7 mouse cellular contexts compared by ENCODE assay signal in the genomic region with DNA sequence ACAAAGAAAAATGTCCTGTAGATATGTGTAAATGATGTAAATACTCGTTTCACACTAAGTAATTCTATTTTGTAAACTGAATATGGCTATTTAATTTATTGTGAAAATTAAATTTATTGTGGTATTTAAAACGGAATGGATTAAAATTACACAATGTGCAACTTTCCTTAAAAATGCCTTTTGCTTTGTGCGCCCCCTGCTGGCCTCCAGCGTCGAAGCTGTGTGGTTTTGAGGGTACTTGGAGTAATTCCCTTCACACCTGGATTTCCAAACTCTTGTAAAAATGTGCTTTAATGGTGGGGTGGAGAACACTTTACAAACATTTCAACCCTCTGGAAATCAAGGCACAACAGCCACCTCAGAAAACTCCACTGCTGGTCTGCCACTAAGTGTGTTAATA.
DNase-seq lines count a peak whose midpoint lies in the region; ATAC-seq and TF ChIP-seq lines count a peak whose summit lies in the region.

No protein-coding gene starts in this region.

- no peaks in the 10 kb centered on the region for H3K27me3 ChIP-seq in intestine, postnatal 0 days (replicated peaks; ENCODE audit: control insufficient read depth, insufficient read depth, low read length)
- H3K27me3 ChIP-seq in intestine, embryonic 15.5 days (replicated peaks): no peaks in the 10 kb centered on the region
- H3K27me3 ChIP-seq in CH12.LX (replicated peaks) (no peaks in the 10 kb centered on the region), MEL (ENCODE audit: control insufficient read depth in 1 of 2, insufficient read depth in 2 of 2, low read length in 2 of 2) (no peaks in the 10 kb centered on the region)
- no peaks in the 10 kb centered on the region for H3K27me3 ChIP-seq in limb, embryonic 11.5 days (ENCODE audit: control insufficient read depth, insufficient read depth, low read length)

- TF ChIP-seq EP300 in CH12.LX (IDR thresholded peaks at IDR 0.05; ENCODE audit: low read length) (no peak), MEL (IDR thresholded peaks at IDR 0.05; ENCODE audit: low read depth in 1 of 2, low read length in 2 of 2) (no peak)

- dilution Hi-C loops in CH12.LX (cut with MboI; ENCODE audit: extremely low pct_ligation_motif_present, extremely low pct_unique_long_range_greater_than_20kb, low sequenced_read_pairs): no loop called here

- no peak for DNase-seq in CH12.LX (ENCODE audit: extremely low read depth)
- DNase-seq in MEL (ENCODE audit: low read depth, low spot score): peak; percentile 7
- peak; percentile 9 for DNase-seq in embryo, embryonic 11.5 days (ENCODE audit: low read depth, low spot score)
- peak; percentile 52 for DNase-seq in limb, embryonic 11.5 days (ENCODE audit: low spot score)

- 16% methylated on average over 5 of the region's 5 CpGs for WGBS in intestine, postnatal 0 days
- WGBS in intestine, embryonic 15.5 days: 20% methylated on average over 5 of the region's 5 CpGs
- 18% methylated on average over 5 of the region's 5 CpGs for WGBS in limb, embryonic 11.5 days

- TF ChIP-seq CTCF in intestine, postnatal 0 days (IDR thresholded peaks at IDR 0.05; ENCODE audit: low read depth): peak; percentile 66
- TF ChIP-seq CTCF in CH12.LX (conservative IDR thresholded peaks at IDR 0.05 in 1 of 2, IDR thresholded peaks at IDR 0.05 in 1 of 2; ENCODE audit: low read depth in 2 of 2, low read length in 2 of 2) (peak; percentile 30 to 76), MEL (IDR thresholded peaks at IDR 0.05 in 2 of 3, conservative IDR thresholded peaks at IDR 0.05 in 1 of 3; ENCODE audit: control insufficient read depth in 1 of 3, insufficient read depth in 1 of 3, low read depth in 2 of 3, low read length in 3 of 3, poor library complexity in 1 of 3, severe bottlenecking in 1 of 3) (peak; percentile 34 to 69 (median 38))

- no peak overlapping the region for H3K27ac ChIP-seq in intestine, postnatal 0 days (ENCODE audit: low read depth, low read length)
- H3K27ac ChIP-seq in intestine, embryonic 15.5 days: no peak overlapping the region
- H3K27ac ChIP-seq in CH12.LX (ENCODE audit: insufficient read depth, low read depth) (no peak overlapping the region), MEL (ENCODE audit: control insufficient read depth, low read depth, low read length) (no peak overlapping the region)
- no peak overlapping the region for H3K27ac ChIP-seq in limb, embryonic 11.5 days (replicated peaks; ENCODE audit: low read depth, low read length)

- in situ Hi-C loops in CH12.LX (cut with MboI; ENCODE audit: low pct_ligation_motif_present, low pct_unique_long_range_greater_than_20kb, low sequenced_read_pairs): no loop called here

- no peak overlapping the region for H3K4me3 ChIP-seq in intestine, postnatal 0 days (ENCODE audit: low read depth, low read length)
- H3K4me3 ChIP-seq in intestine, embryonic 15.5 days (replicated peaks): no peak overlapping the region
- no peak overlapping the region for H3K4me3 ChIP-seq in CH12.LX (replicated peaks in 1 of 3; ENCODE audit: low read depth in 2 of 3, low read length in 2 of 3, poor library complexity in 1 of 3)
- H3K4me3 ChIP-seq in MEL (ENCODE audit: control insufficient read depth in 1 of 2, insufficient read depth in 1 of 2, low read depth in 2 of 2, low read length in 2 of 2): no peak overlapping the region
- no peak overlapping the region for H3K4me3 ChIP-seq in limb, embryonic 11.5 days (ENCODE audit: low read depth, low read length)

- TF ChIP-seq POLR2A in CH12.LX (IDR thresholded peaks at IDR 0.05; ENCODE audit: low read depth, low read length) (no peak), MEL (IDR thresholded peaks at IDR 0.05; ENCODE audit: control insufficient read depth in 1 of 2, insufficient read depth in 1 of 2, low read depth in 1 of 2, low read length in 2 of 2, poor library complexity in 1 of 2) (no peak)

- no peaks in the 10 kb centered on the region for H3K4me1 ChIP-seq in intestine, postnatal 0 days (replicated peaks; ENCODE audit: control insufficient read depth, insufficient read depth, low read length)
- H3K4me1 ChIP-seq in intestine, embryonic 15.5 days (replicated peaks): no peaks in the 10 kb centered on the region
- peaks cover 0 to 22% of the 10 kb centered on the region in 2 experiments; a peak in 2 of 4 replicates for H3K4me1 ChIP-seq in CH12.LX (ENCODE audit: control insufficient read depth in 1 of 2, insufficient read depth in 2 of 2)
- no peaks in the 10 kb centered on the region for H3K4me1 ChIP-seq in MEL (ENCODE audit: control insufficient read depth in 1 of 2, insufficient read depth in 2 of 2, low read length in 2 of 2)
- H3K4me1 ChIP-seq in limb, embryonic 11.5 days (ENCODE audit: control insufficient read depth, insufficient read depth, low read length): no peaks in the 10 kb centered on the region

- no peaks in the 10 kb centered on the region for H3K9me3 ChIP-seq in intestine, postnatal 0 days (ENCODE audit: control insufficient read depth)
- no peaks in the 10 kb centered on the region for H3K9me3 ChIP-seq in intestine, embryonic 15.5 days
- H3K9me3 ChIP-seq in CH12.LX (replicated peaks; ENCODE audit: low read length): no peaks in the 10 kb centered on the region
- H3K9me3 ChIP-seq in MEL (replicated peaks; ENCODE audit: insufficient read depth, low read length): no peaks in the 10 kb centered on the region
- no peaks in the 10 kb centered on the region for H3K9me3 ChIP-seq in limb, embryonic 11.5 days (ENCODE audit: control insufficient read depth, low read length)

- TF ChIP-seq RAD21 in CH12.LX (IDR thresholded peaks at IDR 0.05; ENCODE audit: low read depth, low read length) (peak; percentile 63), MEL (IDR thresholded peaks at IDR 0.05; ENCODE audit: low read depth, low read length) (peak; percentile 29)

- no peaks in the 10 kb centered on the region for H3K36me3 ChIP-seq in intestine, postnatal 0 days (ENCODE audit: control insufficient read depth, insufficient read depth)
- H3K36me3 ChIP-seq in intestine, embryonic 15.5 days: no peaks in the 10 kb centered on the region
- H3K36me3 ChIP-seq in CH12.LX (replicated peaks in 1 of 2; ENCODE audit: control insufficient read depth in 1 of 2, insufficient read depth in 1 of 2, low read length in 1 of 2) (no peaks in the 10 kb centered on the region), MEL (ENCODE audit: control insufficient read depth in 1 of 2, insufficient read depth in 2 of 2, low read length in 2 of 2) (no peaks in the 10 kb centered on the region)
- no peaks in the 10 kb centered on the region for H3K36me3 ChIP-seq in limb, embryonic 11.5 days (ENCODE audit: control insufficient read depth, insufficient read depth, low read length)

- ATAC-seq in intestine, postnatal 0 days: no peak
- no peak for ATAC-seq in intestine, embryonic 15.5 days
- no peak for ATAC-seq in limb, embryonic 11.5 days (ENCODE audit: insufficient number of reproducible peaks, low FRiP score, low TSS enrichment, low read depth)
- ATAC-seq in activated CD4-positive, CD25-positive, alpha-beta regulatory T cell, adult 4 months: no peak

- H3K9ac ChIP-seq in intestine, postnatal 0 days (ENCODE audit: low read depth, low read length): no peak overlapping the region
- H3K9ac ChIP-seq in intestine, embryonic 15.5 days: no peak overlapping the region
- H3K9ac ChIP-seq in CH12.LX (ENCODE audit: insufficient read depth, low read depth): no peak overlapping the region
- H3K9ac ChIP-seq in MEL (ENCODE audit: control insufficient read depth, low read depth, low read length, poor library complexity, severe bottlenecking): no peak overlapping the region
- no peak overlapping the region for H3K9ac ChIP-seq in limb, embryonic 11.5 days (ENCODE audit: low read length)

- H3K4me2 ChIP-seq in intestine, postnatal 0 days (replicated peaks; ENCODE audit: low read depth): no peak overlapping the region
- no peak overlapping the region for H3K4me2 ChIP-seq in intestine, embryonic 15.5 days (replicated peaks)
- H3K4me2 ChIP-seq in CH12.LX (ENCODE audit: insufficient read depth, low read depth, poor library complexity, severe bottlenecking): no peak overlapping the region
- no peak overlapping the region for H3K4me2 ChIP-seq in limb, embryonic 11.5 days (ENCODE audit: low read depth, severe bottlenecking)

- no peaks in the 10 kb centered on the region for H3K79me2 ChIP-seq in CH12.LX (replicated peaks; ENCODE audit: control insufficient read depth, extremely low read depth, insufficient read depth, poor library complexity, severe bottlenecking)
- H3K79me2 ChIP-seq in MEL (ENCODE audit: control insufficient read depth, insufficient read depth, low read length, poor library complexity): no peaks in the 10 kb centered on the region

TF ChIP-seq in CH12.LX, 34 proteins besides CTCF, POLR2A, EP300 and RAD21:
- TF ChIP-seq MAFK (IDR thresholded peaks at IDR 0.05; ENCODE audit: insufficient replicate concordance, low read length) (no peak), TBP (conservative IDR thresholded peaks at IDR 0.05; ENCODE audit: low read depth, low read length) (no peak), SMC3 (IDR thresholded peaks at IDR 0.05; ENCODE audit: low read depth, low read length) (peak; percentile 67), HCFC1 (IDR thresholded peaks at IDR 0.05; ENCODE audit: low read depth, low read length) (no peak), NELFE (IDR thresholded peaks at IDR 0.05; ENCODE audit: low read depth, low read length) (no peak), JUN (IDR thresholded peaks at IDR 0.05; ENCODE audit: insufficient read depth, low read depth, low read length) (no peak), ELF1 (IDR thresholded peaks at IDR 0.05; ENCODE audit: low read depth, low read length) (no peak), CHD2 (IDR thresholded peaks at IDR 0.05; ENCODE audit: low read length) (no peak)
TF ChIP-seq in CH12.LX: peak in this region for 1.

TF ChIP-seq in MEL, 35 proteins besides CTCF, POLR2A, EP300 and RAD21:
- TF ChIP-seq GABPA (IDR thresholded peaks at IDR 0.05; ENCODE audit: low read depth, low read length) (no peak), MYC (IDR thresholded peaks at IDR 0.05; ENCODE audit: low read depth, low read length) (no peak), TBP (IDR thresholded peaks at IDR 0.05; ENCODE audit: low read depth, low read length) (no peak), SMC3 (IDR thresholded peaks at IDR 0.05; ENCODE audit: low read depth, low read length) (peak; percentile 36), ZNF384 (IDR thresholded peaks at IDR 0.05; ENCODE audit: low read depth, low read length) (no peak)
